Mouse (Mus musculus): Measurements from ENCODE around the gene Olfr1461. TPM values are rescaled to one million over a fixed set of nuclear protein-coding genes. Genes with fewer than 3 reads are reported as not detected.

Gene Olfr1461
- not detected in 2 replicates for polyA plus RNA-seq (2012; ENCODE audit: insufficient read depth, insufficient read length, missing spikeins)

GRCm38 (mm10) chr19:13162700-13163099 lies at the start of gene Olfr1461:
TSS of gene Olfr1461 (plus strand) at chr19:13163000.
- H3K4me3 ChIP-seq (ENCODE audit: insufficient read depth, low read length): no peak within 1 kb of the TSS
- H3K4me1 ChIP-seq (ENCODE audit: control insufficient read depth, insufficient read depth, low read length): no peaks in the 10 kb centered on the region
- TF ChIP-seq POLR2A (IDR thresholded peaks at IDR 0.05; ENCODE audit: borderline replicate concordance, low read depth, low read length) (no peak), CTCF (IDR thresholded peaks at IDR 0.05; ENCODE audit: low read depth, low read length) (no peak)
- H3K27ac ChIP-seq (ENCODE audit: insufficient read depth, low read depth, low read length): no peak within 1 kb of the TSS

DNA sequence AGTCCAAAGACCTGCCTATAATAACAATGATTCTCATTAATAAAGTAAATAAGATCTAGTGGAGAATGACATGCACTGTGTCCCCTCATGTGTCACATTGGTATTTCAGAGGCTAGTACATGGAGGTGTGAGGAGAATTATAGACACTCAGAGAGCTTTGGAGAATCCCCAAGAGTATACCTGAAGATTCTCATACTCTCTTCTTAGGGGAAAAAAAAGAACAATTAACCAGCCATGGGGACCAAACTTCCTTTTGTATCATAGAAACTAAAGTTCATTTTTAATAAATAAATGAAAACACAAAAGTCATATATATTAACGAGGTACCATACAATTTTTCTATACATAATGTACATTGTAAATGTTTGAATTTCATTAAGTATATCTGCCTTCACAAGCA lies 13.4 kb upstream of the Olfr1461 start, which contains the start of gene Olfr1459:
Gene Olfr1459 (minus strand): TSS at position 101 of the 400 bp plus-strand sequence.
- Histone ChIP-seq H3K27ac (ENCODE audit: insufficient read depth, low read depth, low read length) (no peak within 1 kb of the TSS), H3K4me3 (ENCODE audit: insufficient read depth, low read length) (no peak within 1 kb of the TSS), H3K4me1 (ENCODE audit: control insufficient read depth, insufficient read depth, low read length) (no peaks in the 10 kb centered on the region)
- TF ChIP-seq CTCF (IDR thresholded peaks at IDR 0.05; ENCODE audit: low read depth, low read length): no peak
- TF ChIP-seq POLR2A (IDR thresholded peaks at IDR 0.05; ENCODE audit: borderline replicate concordance, low read depth, low read length): no peak

GRCm38 (mm10) chr19:13185434-13185833 lies 22.6 kb downstream of the Olfr1461 start, which contains the start of gene Olfr1462:
TSS of gene Olfr1462 (plus strand) at chr19:13185734.
- Histone ChIP-seq H3K27ac (ENCODE audit: insufficient read depth, low read depth, low read length) (no peak within 1 kb of the TSS), H3K4me1 (ENCODE audit: control insufficient read depth, insufficient read depth, low read length) (no peaks in the 10 kb centered on the region), H3K4me3 (ENCODE audit: insufficient read depth, low read length) (no peak within 1 kb of the TSS)
- TF ChIP-seq CTCF (IDR thresholded peaks at IDR 0.05; ENCODE audit: low read depth, low read length): no peak
- TF ChIP-seq POLR2A (IDR thresholded peaks at IDR 0.05; ENCODE audit: borderline replicate concordance, low read depth, low read length): no peak

Other genes starting within 250 kb of the Olfr1461 start
- not detected in 2 replicates for gene Olfr1448, start 238.6 kb upstream of the Olfr1461 start, polyA plus RNA-seq (2012; ENCODE audit: insufficient read depth, insufficient read length, missing spikeins)
- gene Olfr1449, start 232.2 kb upstream of the Olfr1461 start, polyA plus RNA-seq (2012; ENCODE audit: insufficient read depth, insufficient read length, missing spikeins): not detected in 2 replicates
- gene Olfr1450, start 212.7 kb upstream of the Olfr1461 start, polyA plus RNA-seq (2012; ENCODE audit: insufficient read depth, insufficient read length, missing spikeins): not detected in 2 replicates
- not detected in 2 replicates for gene Olfr1451, start 168.0 kb upstream of the Olfr1461 start, polyA plus RNA-seq (2012; ENCODE audit: insufficient read depth, insufficient read length, missing spikeins)
- not detected in 2 replicates for gene Olfr1453, start 134.7 kb upstream of the Olfr1461 start, polyA plus RNA-seq (2012; ENCODE audit: insufficient read depth, insufficient read length, missing spikeins)
- not detected in 2 replicates for gene Olfr1454, start 102.4 kb upstream of the Olfr1461 start, polyA plus RNA-seq (2012; ENCODE audit: insufficient read depth, insufficient read length, missing spikeins)
- not detected in 2 replicates for gene Olfr1457, start 65.1 kb upstream of the Olfr1461 start, polyA plus RNA-seq (2012; ENCODE audit: insufficient read depth, insufficient read length, missing spikeins)
- gene Olfr1458, start 56.2 kb upstream of the Olfr1461 start, polyA plus RNA-seq (2012; ENCODE audit: insufficient read depth, insufficient read length, missing spikeins): not detected in 2 replicates
- gene Olfr1459, start 13.5 kb upstream of the Olfr1461 start, polyA plus RNA-seq (2012; ENCODE audit: insufficient read depth, insufficient read length, missing spikeins): 0.11 TPM in 1 of 2 replicates, not detected in the other
- not detected in 2 replicates for gene Olfr1462, start 22.7 kb downstream of the Olfr1461 start, polyA plus RNA-seq (2012; ENCODE audit: insufficient read depth, insufficient read length, missing spikeins)
- gene Olfr1463, start 68.3 kb downstream of the Olfr1461 start, polyA plus RNA-seq (2012; ENCODE audit: insufficient read depth, insufficient read length, missing spikeins): not detected in 2 replicates
- not detected in 2 replicates for gene Olfr1465, start 152.5 kb downstream of the Olfr1461 start, polyA plus RNA-seq (2012; ENCODE audit: insufficient read depth, insufficient read length, missing spikeins)
- gene Olfr1466, start 175.9 kb downstream of the Olfr1461 start, polyA plus RNA-seq (2012; ENCODE audit: insufficient read depth, insufficient read length, missing spikeins): not detected in 2 replicates
- gene Olfr1467, start 199.2 kb downstream of the Olfr1461 start, polyA plus RNA-seq (2012; ENCODE audit: insufficient read depth, insufficient read length, missing spikeins): not detected in 2 replicates
- gene Olfr1469, start 244.8 kb downstream of the Olfr1461 start, polyA plus RNA-seq (2012; ENCODE audit: insufficient read depth, insufficient read length, missing spikeins): not detected in 2 replicates